Mouse (Mus musculus) neural tube, embryonic 15.5 days (tissue): Measurements from ENCODE around the gene Tex2. TPM values are rescaled to one million over a fixed set of nuclear protein-coding genes. Genes with fewer than 3 reads are reported as not detected.

Experiments used
- ATAC-seq: fragments of 200-750 bp; cut with Nextera tagmentation; 2 replicates; pipeline ENCODE4 v1.8.0; 2017; ENCODE audit warnings: mild to moderate bottlenecking, moderate TSS enrichment, moderate library complexity; ENCODE audit not compliant: low FRiP score
- H3K27ac ChIP-seq: fragments of 300-500 bp; sonication (generic); replicated peaks from 2 replicates; pipeline ENCODE4 v1.5.1; 2015; ENCODE audit warnings: mild to moderate bottlenecking, inconsistent platforms
- H3K27me3 ChIP-seq: fragments of 300-500 bp; sonication (generic); replicated peaks from 2 replicates; pipeline ENCODE4 v1.6.1; 2015; ENCODE audit warnings: inconsistent platforms
- H3K36me3 ChIP-seq: fragments of 300-500 bp; sonication (generic); 2 replicates; pipeline ENCODE4 v1.6.1; 2015; ENCODE audit warnings: inconsistent platforms
- H3K4me1 ChIP-seq: fragments of 300-500 bp; sonication (generic); 2 replicates; pipeline ENCODE4 v1.6.1; 2015; ENCODE audit warnings: inconsistent platforms
- H3K4me2 ChIP-seq: fragments of 300-500 bp; sonication (generic); 2 replicates; pipeline ENCODE4 v1.6.1; 2015; ENCODE audit warnings: inconsistent platforms, mild to moderate bottlenecking, moderate library complexity
- H3K4me3 ChIP-seq: fragments of 300-500 bp; sonication (generic); replicated peaks from 2 replicates; pipeline ENCODE4 v1.5.1; 2015; ENCODE audit warnings: mild to moderate bottlenecking, inconsistent platforms
- H3K9ac ChIP-seq: fragments of 300-500 bp; sonication (generic); replicated peaks from 2 replicates; pipeline ENCODE4 v1.6.1; 2015; ENCODE audit warnings: mild to moderate bottlenecking, inconsistent platforms
- H3K9me3 ChIP-seq: fragments of 300-500 bp; sonication (generic); replicated peaks from 2 replicates; pipeline ENCODE4 v1.6.1; 2016; ENCODE audit warnings: inconsistent platforms
- WGBS: fragments of 180-500 bp; shearing (Covaris S2); methylation state at CpG from one replicate; pipeline ENCODE4 v1.1.7; 2015; ENCODE audit warnings: mixed read lengths; 5-methylcytosine and 5-hydroxymethylcytosine counted together
- polyA plus RNA-seq: library from polyadenylated mRNA; unstranded; fragments of >200 nt; fragmentation: Nextera tagmentation; extraction: Ambion mirVana; gene quantifications from 2 replicates; pipeline ENCODE4 v1.2.1, GENCODE M21; 2015

Tex2 gene
- polyA plus RNA-seq, 1 experiment from 2014 or later = 35.1 TPM

- no peak for ATAC-seq
- H3K9ac ChIP-seq = no peak overlapping the region
- H3K27ac ChIP-seq = no peak overlapping the region
- peaks cover 3% of the 10 kb centered on the region; the same call in 1 of the 2 replicates for H3K36me3 ChIP-seq
- H3K4me1 ChIP-seq = no peaks in the 10 kb centered on the region
- H3K4me3 ChIP-seq = no peak overlapping the region
- no peaks in the 10 kb centered on the region for H3K27me3 ChIP-seq
- no peak overlapping the region for H3K4me2 ChIP-seq
- H3K9me3 ChIP-seq = no peaks in the 10 kb centered on the region
- WGBS = 93% methylated on average over 4 of the region's 4 CpGs
These were observed 154.7 kb downstream of the Tex2 start for GRCm38 (mm10) chr11:106458540-106458939.

Other genes with a start within 250 kb of the Tex2 start
- 0.23 and 0.41 TPM in 2 replicates for gene Prr29, start 248.0 kb downstream of the Tex2 start, polyA plus RNA-seq
- gene Icam2, start 225.3 kb downstream of the Tex2 start, polyA plus RNA-seq = 14.8 and 27.6 TPM in 2 replicates
- gene Ern1, start 125.6 kb downstream of the Tex2 start, polyA plus RNA-seq = 4.1 and 6.5 TPM in 2 replicates
- 14.4 and 27.3 TPM in 2 replicates for gene Pecam1, start 137.2 kb upstream of the Tex2 start, polyA plus RNA-seq
- gene Milr1, start 137.8 kb upstream of the Tex2 start, polyA plus RNA-seq = 0.46 and 3.5 TPM in 2 replicates
- gene Polg2, start 166.1 kb upstream of the Tex2 start, polyA plus RNA-seq = 9.1 and 11.5 TPM in 2 replicates
- gene Ddx5, start 175.8 kb upstream of the Tex2 start, polyA plus RNA-seq = 337 and 338 TPM in 2 replicates
- gene Cep95, start 175.8 kb upstream of the Tex2 start, polyA plus RNA-seq = 15.1 and 16.3 TPM in 2 replicates